Mouse (Mus musculus) liver, embryonic 16.5 days (tissue): Measurements from ENCODE around the gene Tnfrsf13c. TPM values are rescaled to one million over a fixed set of nuclear protein-coding genes. Genes with fewer than 3 reads are reported as not detected.

Experiments
- ATAC-seq: fragments of 200-750 bp; cut with Nextera tagmentation; 2 replicates; pipeline ENCODE4 v1.8.0; 2017; ENCODE audit warnings: low read depth, mild to moderate bottlenecking, moderate number of reproducible peaks, moderate library complexity
- H3K27ac ChIP-seq: fragments of 300-500 bp; sonication (generic); 2 replicates; pipeline ENCODE4 v1.5.1; 2014; ENCODE audit warnings: mild to moderate bottlenecking, low read length
- H3K27me3 ChIP-seq: fragments of 300-500 bp; sonication (generic); 2 replicates; pipeline ENCODE4 v1.6.1; 2014; ENCODE audit warnings: low read depth, low read length, mixed read lengths; ENCODE audit not compliant: control insufficient read depth, insufficient read depth
- H3K36me3 ChIP-seq: fragments of 300-500 bp; sonication (generic); 2 replicates; pipeline ENCODE4 v1.6.1; 2014; ENCODE audit warnings: mild to moderate bottlenecking; ENCODE audit not compliant: control insufficient read depth, insufficient read depth
- H3K4me1 ChIP-seq: fragments of 300-500 bp; sonication (generic); 2 replicates; pipeline ENCODE4 v1.6.1; 2014; ENCODE audit warnings: low read depth, low read length, mixed read lengths; ENCODE audit not compliant: control insufficient read depth
- H3K4me2 ChIP-seq: fragments of 300-500 bp; sonication (generic); 2 replicates; pipeline ENCODE4 v1.6.1; 2014; ENCODE audit warnings: low read depth, low read length, mixed read lengths
- H3K4me3 ChIP-seq: fragments of 300-500 bp; sonication (generic); 2 replicates; pipeline ENCODE4 v1.5.1; 2014; ENCODE audit warnings: low read depth, mild to moderate bottlenecking, low read length
- H3K9ac ChIP-seq: fragments of 300-500 bp; sonication (generic); 2 replicates; pipeline ENCODE4 v1.6.1; 2014; ENCODE audit warnings: low read depth, low read length
- H3K9me3 ChIP-seq: fragments of 300-500 bp; sonication (generic); replicated peaks from 2 replicates; pipeline ENCODE4 v1.6.1; 2016; ENCODE audit warnings: low read length; ENCODE audit not compliant: control insufficient read depth
- WGBS: fragments of 180-500 bp; shearing (Covaris S2); extraction: QIAGEN DNeasy Blood & Tissue Kit; methylation state at CpG from one replicate; pipeline ENCODE4 v1.1.7; 2014; ENCODE audit not compliant: insufficient replicate concordance; 5-methylcytosine and 5-hydroxymethylcytosine counted together
- polyA plus RNA-seq: library from polyadenylated mRNA; unstranded; fragments of >200 nt; fragmentation: Nextera tagmentation; extraction: Ambion mirVana; gene quantifications from 2 replicates; pipeline ENCODE4 v1.2.1, GENCODE M21; 2015

Gene Tnfrsf13c
- polyA plus RNA-seq, 1 experiment from 2014 or later, result 0.93 TPM

DNA sequence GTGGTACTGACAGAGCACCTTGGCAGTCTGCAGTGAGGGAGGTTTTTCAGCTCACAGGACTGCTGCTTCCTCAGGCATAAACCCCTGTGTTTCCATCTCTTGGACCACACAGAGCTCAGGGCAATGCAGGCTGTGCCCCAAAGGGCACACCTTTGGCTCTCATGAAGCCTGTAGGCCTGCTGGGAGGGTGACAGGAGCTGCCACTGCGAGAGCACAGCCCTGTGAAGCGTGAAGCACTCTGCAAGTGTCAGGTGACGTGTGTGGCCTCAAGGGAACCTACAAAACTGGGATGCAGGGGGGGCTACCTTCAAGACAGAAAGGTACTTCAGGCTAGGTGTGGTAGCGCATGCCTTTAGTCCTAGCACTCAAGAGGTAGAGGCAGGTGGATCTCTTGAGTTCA is 8.5 kb upstream of the Tnfrsf13c start:
- Histone ChIP-seq H3K4me3 (no peak overlapping the region), H3K9ac (no peak overlapping the region), H3K36me3 (no peaks in the 10 kb centered on the region), H3K4me1 (peaks cover 32% of the 10 kb centered on the region), H3K27me3 (no peaks in the 10 kb centered on the region), H3K27ac (no peak overlapping the region), H3K4me2 (no peak overlapping the region), H3K9me3 (no peaks in the 10 kb centered on the region)
- WGBS, result 75% methylated on average over 4 of the region's 4 CpGs
- ATAC-seq, result no peak

DNA sequence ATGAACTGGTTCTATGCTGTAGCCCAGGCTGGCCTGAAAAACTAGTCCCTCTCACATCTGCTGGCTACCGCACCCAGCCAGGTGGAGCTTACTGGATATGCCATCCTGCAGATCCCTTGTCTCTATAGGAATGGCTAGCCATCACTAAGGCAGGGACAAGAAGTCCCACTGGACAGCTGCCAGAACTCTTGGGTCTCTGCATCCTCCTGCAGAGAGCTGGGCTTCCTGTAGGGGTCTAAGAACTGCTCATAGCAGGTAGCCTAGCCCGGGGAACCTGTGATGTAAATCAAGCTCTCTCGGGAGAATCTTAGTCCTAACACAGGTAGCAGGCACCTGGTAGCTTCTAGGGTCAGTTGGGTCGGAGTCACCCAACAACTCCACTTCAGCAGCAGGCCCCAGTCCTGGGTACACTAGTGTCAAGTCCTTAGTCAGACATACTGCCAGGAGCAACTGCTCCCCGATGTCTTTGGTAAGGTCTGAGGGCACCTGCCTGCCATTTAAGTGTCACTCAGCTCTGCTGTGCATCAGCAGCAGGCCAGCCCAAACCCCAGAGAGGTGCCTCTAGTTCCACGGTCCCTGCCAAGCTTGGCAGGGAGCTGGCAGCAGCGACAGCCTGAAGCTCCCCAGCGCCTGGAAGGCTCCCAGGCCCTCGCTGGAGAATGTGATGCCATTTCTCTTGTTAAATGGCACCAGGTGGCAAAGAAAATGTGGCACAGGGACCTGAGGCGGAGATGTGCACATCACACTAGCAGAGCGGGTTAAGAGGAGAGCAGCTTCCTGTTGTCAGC is 7.6 kb upstream of the Tnfrsf13c start:
- Histone ChIP-seq H3K36me3 (no peaks in the 10 kb centered on the region), H3K27me3 (no peaks in the 10 kb centered on the region), H3K4me3 (no peak overlapping the region), H3K27ac (no peak overlapping the region; the same call in 1 of the 2 replicates), H3K4me1 (peaks cover 32% of the 10 kb centered on the region), H3K9ac (no peak overlapping the region), H3K9me3 (no peaks in the 10 kb centered on the region), H3K4me2 (no peak overlapping the region)
- ATAC-seq, result no peak
- 70% methylated on average over 11 of the region's 11 CpGs for WGBS

DNA sequence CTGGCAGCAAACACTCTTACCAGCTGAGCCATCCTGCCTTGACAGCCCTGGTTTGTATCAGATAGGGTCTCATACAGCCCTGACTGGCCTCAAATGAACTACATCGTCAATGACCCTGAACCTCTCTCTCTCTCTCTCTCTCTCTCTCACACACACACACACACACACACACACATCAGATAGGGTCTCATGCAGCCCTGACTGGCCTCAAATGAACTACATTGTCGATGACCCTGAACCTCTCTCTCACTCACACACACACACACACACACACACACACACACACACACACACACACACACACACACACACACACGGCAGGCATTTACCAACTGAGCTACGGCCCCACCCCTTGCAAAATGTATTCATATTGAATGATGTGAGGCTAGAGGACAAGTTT is 6.9 kb upstream of the Tnfrsf13c start:
- Histone ChIP-seq H3K4me2 (no peak overlapping the region), H3K9ac (no peak overlapping the region), H3K4me1 (peaks cover 28% of the 10 kb centered on the region), H3K36me3 (no peaks in the 10 kb centered on the region), H3K9me3 (no peaks in the 10 kb centered on the region), H3K27ac (no peak overlapping the region; the same call in 1 of the 2 replicates), H3K27me3 (no peaks in the 10 kb centered on the region; the same call in 1 of the 2 replicates), H3K4me3 (no peak overlapping the region)
- no peak for ATAC-seq
- WGBS, result 72% methylated on average over 4 of the region's 4 CpGs

DNA sequence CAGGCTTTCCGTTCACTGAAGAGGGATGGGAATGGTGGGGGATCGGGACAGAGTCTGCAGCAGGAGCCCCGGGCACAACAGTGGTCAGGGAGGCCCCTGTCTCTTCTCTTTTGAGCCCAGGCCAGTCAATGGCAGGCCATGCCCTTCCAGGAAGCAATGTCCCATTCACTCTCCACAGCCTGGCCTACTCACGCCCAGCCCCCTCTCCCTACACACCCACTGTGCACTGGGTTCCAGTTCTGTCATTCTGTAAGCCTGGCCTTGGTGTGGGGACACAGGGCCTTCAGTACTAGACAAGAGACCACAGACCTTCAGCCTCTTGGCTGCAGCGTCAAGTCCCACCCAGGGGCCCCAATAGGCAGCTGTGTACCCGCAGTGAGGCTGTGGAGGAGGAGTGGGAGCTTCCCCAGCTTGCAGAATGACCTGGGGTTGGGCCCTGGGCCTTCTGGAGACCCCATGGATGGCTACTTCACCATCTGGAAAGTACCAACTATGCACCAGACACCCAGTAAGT is 6.0 kb upstream of the Tnfrsf13c start:
- Histone ChIP-seq H3K4me2 (peak overlapping the region; percentile 64), H3K27me3 (peaks cover 3% of the 10 kb centered on the region), H3K36me3 (no peaks in the 10 kb centered on the region), H3K9me3 (no peaks in the 10 kb centered on the region), H3K27ac (peak overlapping the region; percentile 87), H3K4me1 (peaks cover 26% of the 10 kb centered on the region), H3K4me3 (peak overlapping the region; percentile 27), H3K9ac (peak overlapping the region; percentile 59)
- ATAC-seq, result peak; percentile 27
- WGBS, result 56% methylated on average over 6 of the region's 6 CpGs

DNA sequence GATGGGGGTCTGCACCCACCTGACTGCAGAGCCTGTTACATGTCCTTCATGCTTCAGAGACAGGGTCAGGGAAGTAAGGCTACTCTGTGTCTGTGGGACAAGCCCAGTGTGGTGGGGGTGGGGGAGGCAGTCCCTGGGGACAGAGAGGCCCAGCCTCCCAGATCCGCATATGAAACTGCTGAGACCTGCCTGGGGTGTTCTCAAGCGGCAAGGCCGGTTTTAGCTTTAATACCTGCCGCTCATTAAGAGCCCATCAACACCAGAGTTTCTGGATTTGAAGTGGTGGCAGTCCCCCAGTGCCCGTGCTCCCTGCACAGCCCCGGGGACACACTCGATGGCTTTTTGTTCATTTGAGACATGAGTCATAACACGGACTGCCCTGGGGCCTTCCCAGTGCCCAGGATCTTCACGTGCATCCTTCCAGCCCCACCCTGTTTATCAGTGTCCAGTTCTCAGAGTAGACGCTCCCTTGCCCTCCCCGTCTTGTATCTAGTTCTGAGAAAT is 5.4 kb upstream of the Tnfrsf13c start:
- Histone ChIP-seq H3K36me3 (no peaks in the 10 kb centered on the region), H3K4me2 (peak overlapping the region; percentile 64), H3K27ac (peak overlapping the region; percentile 87), H3K27me3 (peaks cover 8% of the 10 kb centered on the region), H3K9ac (peak overlapping the region; percentile 59), H3K4me3 (peak overlapping the region; percentile 27), H3K4me1 (peaks cover 31% of the 10 kb centered on the region), H3K9me3 (no peaks in the 10 kb centered on the region)
- 40% methylated on average over 11 of the region's 11 CpGs for WGBS
- peak; percentile 97 for ATAC-seq

- WGBS, result 69% methylated on average over 5 of the region's 5 CpGs
- Histone ChIP-seq H3K9ac (no peak overlapping the region), H3K4me1 (peaks cover 38% of the 10 kb centered on the region)
Observed at GRCm38 (mm10) chr15:82225769-82226168, 1.6 kb upstream of the Tnfrsf13c start.

GRCm38 (mm10) chr15:82224602-82225215 is 540 bp upstream of the Tnfrsf13c start:
- Histone ChIP-seq H3K9me3 (no peaks in the 10 kb centered on the region), H3K4me1 (peaks cover 27% of the 10 kb centered on the region), H3K36me3 (no peaks in the 10 kb centered on the region), H3K4me2 (peak overlapping the region; percentile 80), H3K27ac (no peak overlapping the region), H3K4me3 (peak overlapping the region; percentile 60), H3K27me3 (peaks cover 37% of the 10 kb centered on the region), H3K9ac (peak overlapping the region; percentile 56; the same call in 1 of the 2 replicates)
- ATAC-seq, result peak; percentile 69
- WGBS, result 37% methylated on average over 7 of the region's 7 CpGs

More at GRCm38 (mm10) chr15:82225769-82226168, 1.6 kb upstream of the Tnfrsf13c start:
- no peak overlapping the region for H3K27ac ChIP-seq
- H3K27me3 ChIP-seq, result peaks cover 36% of the 10 kb centered on the region
- no peaks in the 10 kb centered on the region for H3K9me3 ChIP-seq
- no peak for ATAC-seq
- no peaks in the 10 kb centered on the region for H3K36me3 ChIP-seq
- H3K4me2 ChIP-seq, result no peak overlapping the region
- no peak overlapping the region for H3K4me3 ChIP-seq

DNA sequence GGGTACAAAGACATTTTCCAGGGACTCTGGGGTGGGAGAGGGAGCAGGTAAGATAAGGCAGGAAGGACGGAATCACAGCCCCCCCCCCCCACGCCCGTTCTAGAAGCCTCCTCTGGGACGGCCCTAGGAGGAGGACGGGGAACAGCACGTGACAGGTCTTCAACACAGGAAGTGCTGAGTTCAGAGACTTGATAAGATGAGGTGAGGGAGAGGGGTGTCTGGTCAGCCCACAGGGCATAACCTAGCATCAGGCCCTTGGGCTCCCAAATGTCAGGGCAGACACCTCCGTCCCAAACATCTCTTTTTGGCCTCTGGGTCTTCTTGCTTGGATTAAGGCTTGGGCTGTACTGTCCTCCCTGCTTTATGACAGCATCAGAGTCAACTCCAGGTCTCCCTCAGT is 918 bp downstream of the Tnfrsf13c start:
- H3K4me3 ChIP-seq, result no peak overlapping the region
- no peaks in the 10 kb centered on the region for H3K9me3 ChIP-seq
- WGBS, result 31% methylated on average over 7 of the region's 7 CpGs
- H3K9ac ChIP-seq, result no peak overlapping the region
- H3K36me3 ChIP-seq, result no peaks in the 10 kb centered on the region
- peaks cover 15% of the 10 kb centered on the region for H3K4me1 ChIP-seq
- H3K27ac ChIP-seq, result no peak overlapping the region
- H3K27me3 ChIP-seq, result peaks cover 49% of the 10 kb centered on the region
- no peak for ATAC-seq
- no peak overlapping the region for H3K4me2 ChIP-seq
